In genomic region chr16:49529060-49529459, GRCm38 (mm10) we compare ENCODE assay signal across 10 mouse cellular contexts.
DNase-seq lines count a peak whose midpoint lies in the region; ATAC-seq and TF ChIP-seq lines count a peak whose summit lies in the region.
"Had no signal": no experiment of that assay in that cellular context is flagged by ENCODE, and none has a peak within 500 bp of the region (broad histone marks: within the 10 kb centered on the region; RNA-seq: fewer than 3 reads in every experiment).

No protein-coding gene starts in this region.

- H3K27me3 ChIP-seq in lung, postnatal 0 days (replicated peaks; ENCODE audit: insufficient read depth, low read length), result no peaks in the 10 kb centered on the region
- H3K27me3 ChIP-seq: liver, embryonic 13.5 days had no signal

- peak; percentile 75 for TF ChIP-seq CTCF in lung, postnatal 0 days (IDR thresholded peaks at IDR 0.05)

- peak; percentile 86 for ATAC-seq in frontal cortex, adult (ENCODE audit: low TSS enrichment)
- ATAC-seq in lung, postnatal 0 days, result no peak

- H3K4me2 ChIP-seq in lung, postnatal 0 days (replicated peaks; ENCODE audit: low read depth, low read length), result no peak overlapping the region
- H3K4me2 ChIP-seq: liver, embryonic 13.5 days had no signal

- no peak overlapping the region for H3K4me3 ChIP-seq in lung, postnatal 0 days (ENCODE audit: low read depth, low read length)
- H3K4me3 ChIP-seq: hindbrain, embryonic 10.5 days; liver, embryonic 13.5 days had no signal

- H3K9ac ChIP-seq in lung, postnatal 0 days (replicated peaks; ENCODE audit: low read depth), result no peak overlapping the region
- H3K9ac ChIP-seq: liver, embryonic 13.5 days had no signal

- H3K9me3 ChIP-seq in lung, postnatal 0 days (ENCODE audit: low read length), result no peaks in the 10 kb centered on the region
- H3K9me3 ChIP-seq: hindbrain, embryonic 10.5 days; liver, embryonic 13.5 days had no signal

- WGBS in lung, postnatal 0 days, result 66% methylated on average over 2 of the region's 2 CpGs

- no peaks in the 10 kb centered on the region for H3K36me3 ChIP-seq in lung, postnatal 0 days (ENCODE audit: insufficient read depth, low read length)
- H3K36me3 ChIP-seq: hindbrain, embryonic 10.5 days; liver, embryonic 13.5 days had no signal

- no peak for DNase-seq in frontal cortex, postnatal 14 days (ENCODE audit: low spot score in 2 of 2)
- DNase-seq in lung, postnatal 0 days (ENCODE audit: low spot score), result peak; percentile 66
- no peak for DNase-seq in lung, postnatal 4 days
- peak; percentile 2 for DNase-seq in c-Kit-positive CD71-positive TER-119-negative erythroid progenitor cells, embryonic 14.5 days (ENCODE audit: low read depth)
- DNase-seq in retina, postnatal 7 days (ENCODE audit: low read depth, low spot score), result peak; percentile 6
- DNase-seq in cerebellum, adult 11-12 months, result no peak
- DNase-seq in natural killer cell, adult 2 months (ENCODE audit: low spot score in 2 of 2), result no peak
- DNase-seq: liver, embryonic 13.5 days had no signal

- H3K4me1 ChIP-seq in lung, postnatal 0 days (ENCODE audit: insufficient read depth, low read depth, low read length), result no peaks in the 10 kb centered on the region
- H3K4me1 ChIP-seq: liver, embryonic 13.5 days had no signal

- TF ChIP-seq EP300 in lung, postnatal 0 days (IDR thresholded peaks at IDR 0.05), result no peak

- no peak overlapping the region for H3K27ac ChIP-seq in lung, postnatal 0 days (ENCODE audit: low read length)
- H3K27ac ChIP-seq: hindbrain, embryonic 10.5 days; liver, embryonic 13.5 days had no signal

Comparison
In these comparisons a context has a peak if more than half of its experiments do, and no peak if none do; other contexts are left out.
1. DNase-seq: peak in lung, postnatal 0 days (single experiment), c-Kit-positive CD71-positive TER-119-negative erythroid progenitor cells, embryonic 14.5 days (single experiment) and retina, postnatal 7 days (single experiment); none in frontal cortex, postnatal 14 days (0 of 2), lung, postnatal 4 days (0 of 2), cerebellum, adult 11-12 months (single experiment) and natural killer cell, adult 2 months (0 of 2).